Mouse (Mus musculus): ENCODE data around the gene Lrmda.
"Not testable (repeated sequence)": the region's sequence is repeated elsewhere in the genome, so short reads cannot be mapped to it uniquely, and the experiment has no call there.

Gene Lrmda

GRCm38 (mm10) chr14:22530706-22531105 is 511.2 kb downstream of the Lrmda start:
- no peak for DNase-seq

GRCm38 (mm10) chr14:22533501-22533900 is 514.0 kb downstream of the Lrmda start:
- no peak for DNase-seq

GRCm38 (mm10) chr14:22545887-22546675 is 526.6 kb downstream of the Lrmda start:
- DNase-seq, result no peak

- DNase-seq, result no peak
These were observed 527.1 kb downstream of the Lrmda start for GRCm38 (mm10) chr14:22546676-22546984.

- no peak for DNase-seq
These were observed 528.8 kb downstream of the Lrmda start for GRCm38 (mm10) chr14:22548286-22548685.

GRCm38 (mm10) chr14:22549166-22549565 is 529.7 kb downstream of the Lrmda start:
- no peak for DNase-seq

- DNase-seq, result no peak
These were observed 532.8 kb downstream of the Lrmda start for GRCm38 (mm10) chr14:22552358-22552757.

GRCm38 (mm10) chr14:22552841-22553240 is 533.3 kb downstream of the Lrmda start:
- DNase-seq, result no peak

- no peak for DNase-seq
These were observed 534.2 kb downstream of the Lrmda start for GRCm38 (mm10) chr14:22553717-22554116.

GRCm38 (mm10) chr14:22572486-22572885 is 553.0 kb downstream of the Lrmda start:
- no peak for DNase-seq

- no peak for DNase-seq
These were observed 554.1 kb downstream of the Lrmda start for GRCm38 (mm10) chr14:22573585-22573984.

- DNase-seq, result no peak
These were observed 554.5 kb downstream of the Lrmda start for GRCm38 (mm10) chr14:22574006-22574405.

GRCm38 (mm10) chr14:22576441-22576840 is 556.9 kb downstream of the Lrmda start:
- DNase-seq, result no peak

- peak in 1 of 2 experiments; percentile 23 for DNase-seq
These were observed 558.0 kb downstream of the Lrmda start for GRCm38 (mm10) chr14:22577411-22578037.

GRCm38 (mm10) chr14:22578224-22578623 is 558.7 kb downstream of the Lrmda start:
- peak; percentile 68 to 79 for DNase-seq

GRCm38 (mm10) chr14:22578986-22579385 is 559.5 kb downstream of the Lrmda start:
- DNase-seq, result no peak

GRCm38 (mm10) chr14:22582065-22582464 is 562.6 kb downstream of the Lrmda start:
- no peak for DNase-seq

GRCm38 (mm10) chr14:22586281-22586680 is 566.8 kb downstream of the Lrmda start:
- no peak for DNase-seq

- DNase-seq, result no peak
These were observed 567.3 kb downstream of the Lrmda start for GRCm38 (mm10) chr14:22586796-22587195.

- DNase-seq, result no peak
These were observed 567.9 kb downstream of the Lrmda start for GRCm38 (mm10) chr14:22587285-22587957.

- DNase-seq, result no peak
These were observed 568.4 kb downstream of the Lrmda start for GRCm38 (mm10) chr14:22587958-22588296.

- not testable (repeated sequence) for DNase-seq
These were observed 568.9 kb downstream of the Lrmda start for GRCm38 (mm10) chr14:22588394-22588793.

- DNase-seq, result no peak
These were observed 570.1 kb downstream of the Lrmda start for GRCm38 (mm10) chr14:22589503-22590215.
